Mouse (Mus musculus): ENCODE results near the gene Olfr143.

Gene Olfr143

DNA sequence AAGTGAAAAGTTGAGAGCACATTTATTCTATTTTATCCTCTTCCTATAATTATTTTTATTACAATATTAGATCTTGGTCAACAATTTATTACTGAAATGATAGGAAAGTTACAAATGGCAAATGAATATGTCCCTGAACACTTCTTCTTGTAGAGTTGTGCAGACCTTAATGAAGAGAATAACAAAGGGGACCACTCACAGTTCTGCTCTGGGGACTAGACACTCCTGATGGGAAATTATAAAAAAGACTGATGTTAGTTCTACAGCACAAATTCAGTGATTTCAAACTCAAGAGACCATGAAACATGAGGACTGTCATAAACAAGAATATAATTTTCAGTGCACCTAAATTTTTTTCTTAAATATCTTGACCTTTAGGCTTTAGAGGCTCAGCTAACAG lies at the start of gene Olfr143:
Gene Olfr143 (plus strand): TSS at position 301 of the 400 bp plus-strand sequence.
- no peak for DNase-seq (ENCODE audit: low spot score in 2 of 2)

DNA sequence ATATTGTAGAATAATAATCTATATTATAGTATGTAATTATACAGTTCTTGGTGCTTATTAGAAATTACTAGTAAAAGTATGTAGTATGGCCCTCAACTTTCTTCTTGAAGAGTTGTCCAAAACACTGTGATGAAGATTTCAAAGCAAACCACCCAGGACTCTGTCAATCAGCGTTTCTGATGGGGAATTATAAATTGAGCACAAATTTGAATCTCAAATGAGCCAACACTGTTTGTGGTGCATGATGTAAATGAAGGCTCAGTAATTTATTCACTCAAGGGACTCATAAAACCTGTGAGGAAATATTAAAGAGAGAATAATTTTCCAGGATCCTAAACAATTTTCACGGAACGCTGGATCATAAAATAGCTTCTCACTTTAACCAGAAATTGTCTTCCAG lies 44.5 kb upstream of the Olfr143 start, which contains the start of gene Olfr893:
Gene Olfr893 (plus strand): TSS at position 301 of the 400 bp plus-strand sequence.
- DNase-seq (ENCODE audit: low spot score in 2 of 2), result no peak

DNA sequence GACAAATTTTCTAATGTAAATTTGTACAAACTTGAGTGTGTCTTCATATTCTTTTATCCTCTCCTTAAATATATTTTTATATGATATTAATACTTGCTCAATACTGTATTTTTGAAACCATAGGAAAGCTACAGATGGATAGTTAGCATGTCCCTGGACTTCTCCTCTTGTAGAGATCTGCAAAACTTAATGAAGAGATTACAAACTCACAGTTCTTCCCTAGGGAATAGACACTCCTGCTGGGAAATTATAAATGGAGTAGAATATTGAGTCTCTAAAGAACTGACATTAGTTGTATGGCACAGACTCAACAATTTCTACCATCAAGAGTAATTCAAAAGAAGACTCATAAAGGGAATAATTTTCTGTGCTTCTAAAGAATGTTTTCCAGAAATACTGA lies 34.8 kb upstream of the Olfr143 start, which contains the start of gene Olfr894:
Gene Olfr894 (plus strand): TSS at position 301 of the 400 bp plus-strand sequence.
- no peak for DNase-seq (ENCODE audit: low spot score in 2 of 2)

DNA sequence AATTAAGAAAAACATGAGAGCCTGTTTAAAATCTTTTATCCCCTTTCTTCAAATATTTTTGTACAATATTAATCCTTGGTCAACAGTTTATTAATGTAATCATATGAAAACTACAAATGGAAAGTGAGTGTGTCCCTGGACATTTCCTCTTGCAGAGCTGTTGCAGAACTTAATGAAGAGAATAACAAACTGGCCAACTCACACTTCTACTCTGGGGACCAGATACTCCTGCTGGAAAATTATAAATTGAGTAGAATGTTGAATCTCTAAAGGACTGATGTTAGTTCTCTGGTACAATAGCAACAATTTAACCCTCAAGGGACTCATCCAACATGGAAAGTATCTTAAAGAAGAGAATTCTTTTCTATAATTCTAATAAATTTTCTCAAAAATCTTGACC lies 15.0 kb downstream of the Olfr143 start, which contains the start of gene Olfr895:
Gene Olfr895 (plus strand): TSS at position 301 of the 400 bp plus-strand sequence.
- DNase-seq (ENCODE audit: low spot score in 2 of 2), result no peak

DNA sequence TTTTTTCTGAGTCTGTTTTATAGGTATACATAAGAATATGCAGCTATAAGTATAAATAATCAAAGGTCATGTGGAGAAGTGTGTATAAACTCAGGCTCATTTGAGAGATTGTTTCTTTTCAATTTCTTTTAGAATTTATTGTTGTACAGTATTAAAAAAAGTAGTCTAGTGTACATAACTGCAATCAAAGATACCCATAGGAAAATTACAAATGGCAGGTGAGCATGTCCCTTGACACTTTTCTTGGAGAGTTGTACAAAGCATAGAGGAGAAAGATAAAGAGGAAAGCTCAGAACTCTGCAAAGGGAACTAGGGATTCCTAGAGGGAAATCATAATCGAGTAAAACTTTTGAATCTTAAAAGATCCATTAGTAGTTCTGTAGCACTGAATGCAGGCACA lies 38.2 kb downstream of the Olfr143 start, which contains the start of gene Olfr896-ps1:
Gene Olfr896-ps1 (plus strand): TSS at position 301 of the 400 bp plus-strand sequence.
- DNase-seq (ENCODE audit: low spot score in 2 of 2), result no peak

Measured in spleen, postnatal 4 days (tissue).